Mouse (Mus musculus): ENCODE data around the gene Trhr2. TPM values are rescaled to one million over a fixed set of nuclear protein-coding genes. Genes with fewer than 3 reads are reported as not detected.
A peak's percentile ranks its signal among the peaks of the same experiment; 100 is the strongest.

Trhr2 gene
- total and polyA plus RNA-seq, 2 experiments from 2014 or later = 0.45 to 3.2 TPM

GRCm38 (mm10) chr8:122341790-122342189 is 18.8 kb downstream of the Trhr2 start:
- H3K9me3 ChIP-seq (ENCODE audit: low read length) = no peaks in the 10 kb centered on the region
- DNase-seq (ENCODE audit: low spot score) (no peak), ATAC-seq (no peak)
- H3K4me2 ChIP-seq (ENCODE audit: low read depth, low read length) = no peak overlapping the region
- WGBS = 75% methylated on average over 6 of the region's 6 CpGs
- peaks cover 14% of the 10 kb centered on the region for H3K4me1 ChIP-seq (ENCODE audit: insufficient read depth, low read length)
- no peak overlapping the region for H3K9ac ChIP-seq (replicated peaks; ENCODE audit: low read length)
- H3K27ac ChIP-seq = no peak overlapping the region
- no peak overlapping the region for H3K4me3 ChIP-seq (ENCODE audit: low read length)
- no peak for TF ChIP-seq CTCF (IDR thresholded peaks at IDR 0.05; ENCODE audit: low read depth)
- no peaks in the 10 kb centered on the region for H3K36me3 ChIP-seq (ENCODE audit: insufficient read depth, low read length)
- peaks cover 9% of the 10 kb centered on the region; the same call in 1 of the 2 replicates for H3K27me3 ChIP-seq (ENCODE audit: insufficient read depth, low read length)

GRCm38 (mm10) chr8:122340761-122341160 is 19.8 kb downstream of the Trhr2 start:
- 84% methylated on average over 3 of the region's 3 CpGs for WGBS
- no peak overlapping the region for H3K4me2 ChIP-seq (ENCODE audit: low read depth, low read length)
- peaks cover 9% of the 10 kb centered on the region; the same call in 1 of the 2 replicates for H3K27me3 ChIP-seq (ENCODE audit: insufficient read depth, low read length)
- peaks cover 17% of the 10 kb centered on the region for H3K4me1 ChIP-seq (ENCODE audit: insufficient read depth, low read length)
- no peak overlapping the region for H3K27ac ChIP-seq
- no peaks in the 10 kb centered on the region for H3K36me3 ChIP-seq (ENCODE audit: insufficient read depth, low read length)
- H3K4me3 ChIP-seq (ENCODE audit: low read length) = no peak overlapping the region
- no peak for DNase-seq (ENCODE audit: low spot score)
- no peak for ATAC-seq
- no peak overlapping the region for H3K9ac ChIP-seq (replicated peaks; ENCODE audit: low read length)
- no peak for TF ChIP-seq CTCF (IDR thresholded peaks at IDR 0.05; ENCODE audit: low read depth)
- H3K9me3 ChIP-seq (ENCODE audit: low read length) = no peaks in the 10 kb centered on the region

GRCm38 (mm10) chr8:122338852-122339251 is 21.7 kb downstream of the Trhr2 start:
- peak; percentile 20; the same call in 1 of the 2 replicates for TF ChIP-seq CTCF (IDR thresholded peaks at IDR 0.05; ENCODE audit: low read depth)
- DNase-seq (ENCODE audit: low spot score) (no peak), ATAC-seq (no peak)
- Histone ChIP-seq H3K4me2 (ENCODE audit: low read depth, low read length) (no peak overlapping the region), H3K36me3 (ENCODE audit: insufficient read depth, low read length) (0 out of 2 replicates have a peak, but pooled peaks cover 4% of the 10 kb centered on the region), H3K9me3 (ENCODE audit: low read length) (no peaks in the 10 kb centered on the region), H3K9ac (replicated peaks; ENCODE audit: low read length) (no peak overlapping the region), H3K27me3 (ENCODE audit: insufficient read depth, low read length) (peaks cover 14% of the 10 kb centered on the region; the same call in 1 of the 2 replicates), H3K4me1 (ENCODE audit: insufficient read depth, low read length) (peaks cover 21% of the 10 kb centered on the region), H3K4me3 (ENCODE audit: low read length) (no peak overlapping the region), H3K27ac (no peak overlapping the region)
- WGBS = 58% methylated on average over 6 of the region's 6 CpGs

GRCm38 (mm10) chr8:122336251-122336910 is 24.2 kb downstream of the Trhr2 start:
- 0 out of 2 replicates have a peak, but pooled peaks cover 10% of the 10 kb centered on the region for H3K27me3 ChIP-seq (ENCODE audit: insufficient read depth, low read length)
- ATAC-seq (peak; percentile 59), DNase-seq (ENCODE audit: low spot score) (peak; percentile 80)
- peak overlapping the region; percentile 53 for H3K9ac ChIP-seq (replicated peaks; ENCODE audit: low read length)
- whole genome bisulfite sequencing = 10% methylated on average over 66 of the region's 81 CpGs
- peak overlapping the region; percentile 69 for H3K4me2 ChIP-seq (ENCODE audit: low read depth, low read length)
- 0 out of 2 replicates have a peak, but pooled peaks cover 4% of the 10 kb centered on the region for H3K36me3 ChIP-seq (ENCODE audit: insufficient read depth, low read length)
- peak overlapping the region; percentile 41 for H3K4me3 ChIP-seq (ENCODE audit: low read length)
- peaks cover 8% of the 10 kb centered on the region; the same call in 1 of the 2 replicates for H3K4me1 ChIP-seq (ENCODE audit: insufficient read depth, low read length)
- no peaks in the 10 kb centered on the region for H3K9me3 ChIP-seq (ENCODE audit: low read length)
- TF ChIP-seq CTCF (IDR thresholded peaks at IDR 0.05; ENCODE audit: low read depth) = no peak
- H3K27ac ChIP-seq = peak overlapping the region; percentile 15; the same call in 1 of the 2 replicates

- H3K27ac ChIP-seq = peak overlapping the region; percentile 15; the same call in 1 of the 2 replicates
- H3K36me3 ChIP-seq (ENCODE audit: insufficient read depth, low read length) = 0 out of 2 replicates have a peak, but pooled peaks cover 4% of the 10 kb centered on the region
- peak; percentile 39 for ATAC-seq
- 13% methylated on average over 57 of the region's 57 CpGs for WGBS
- H3K9me3 ChIP-seq (ENCODE audit: low read length) = no peaks in the 10 kb centered on the region
- H3K27me3 ChIP-seq (ENCODE audit: insufficient read depth, low read length) = 0 out of 2 replicates have a peak, but pooled peaks cover 10% of the 10 kb centered on the region
- H3K4me2 ChIP-seq (ENCODE audit: low read depth, low read length) = peak overlapping the region; percentile 69
- peak overlapping the region; percentile 41 for H3K4me3 ChIP-seq (ENCODE audit: low read length)
- peak overlapping the region; percentile 53 for H3K9ac ChIP-seq (replicated peaks; ENCODE audit: low read length)
- peaks cover 8% of the 10 kb centered on the region; the same call in 1 of the 2 replicates for H3K4me1 ChIP-seq (ENCODE audit: insufficient read depth, low read length)
- peak; percentile 28 for DNase-seq (ENCODE audit: low spot score)
- no peak for TF ChIP-seq CTCF (IDR thresholded peaks at IDR 0.05; ENCODE audit: low read depth)
Observed at GRCm38 (mm10) chr8:122335638-122336250, 24.8 kb downstream of the Trhr2 start.

- no peak overlapping the region for H3K27ac ChIP-seq
- WGBS = 84% methylated on average over 13 of the region's 13 CpGs
- no peak overlapping the region for H3K9ac ChIP-seq (replicated peaks; ENCODE audit: low read length)
- H3K4me2 ChIP-seq (ENCODE audit: low read depth, low read length) = no peak overlapping the region; the same call in 1 of the 2 replicates
- ATAC-seq (no peak), DNase-seq (ENCODE audit: low spot score) (no peak)
- peaks cover 8% of the 10 kb centered on the region; the same call in 1 of the 2 replicates for H3K4me1 ChIP-seq (ENCODE audit: insufficient read depth, low read length)
- H3K27me3 ChIP-seq (ENCODE audit: insufficient read depth, low read length) = 0 out of 2 replicates have a peak, but pooled peaks cover 10% of the 10 kb centered on the region
- no peaks in the 10 kb centered on the region for H3K9me3 ChIP-seq (ENCODE audit: low read length)
- H3K4me3 ChIP-seq (ENCODE audit: low read length) = peak overlapping the region; percentile 41; the same call in 1 of the 2 replicates
- H3K36me3 ChIP-seq (ENCODE audit: insufficient read depth, low read length) = 0 out of 2 replicates have a peak, but pooled peaks cover 4% of the 10 kb centered on the region
- TF ChIP-seq CTCF (IDR thresholded peaks at IDR 0.05; ENCODE audit: low read depth) = no peak
Observed at GRCm38 (mm10) chr8:122334791-122335490, 25.6 kb downstream of the Trhr2 start.
